Mouse (Mus musculus): Measurements from ENCODE around the gene Mdfi.

The Mdfi gene

GRCm38 (mm10) chr17:47802806-47803205 is 31.7 kb downstream of the Mdfi start:
- peak; percentile 77 for DNase-seq (ENCODE audit: low spot score)

- DNase-seq (ENCODE audit: low spot score), result no peak
These were observed 37.1 kb downstream of the Mdfi start for GRCm38 (mm10) chr17:47797383-47797782.

GRCm38 (mm10) chr17:47796968-47797367 is 37.5 kb downstream of the Mdfi start:
- no peak for DNase-seq (ENCODE audit: low spot score)

- no peak for DNase-seq (ENCODE audit: low spot score)
These were observed 38.2 kb downstream of the Mdfi start for GRCm38 (mm10) chr17:47796156-47796816.

- DNase-seq (ENCODE audit: low spot score), result peak; percentile 80
These were observed 39.0 kb downstream of the Mdfi start for GRCm38 (mm10) chr17:47795446-47795845.

- DNase-seq (ENCODE audit: low spot score), result peak; percentile 90
These were observed 41.1 kb downstream of the Mdfi start for GRCm38 (mm10) chr17:47793377-47793776.

GRCm38 (mm10) chr17:47792098-47792863 is 42.2 kb downstream of the Mdfi start:
- peak; percentile 94 for DNase-seq (ENCODE audit: low spot score)

GRCm38 (mm10) chr17:47788996-47789395 is 45.5 kb downstream of the Mdfi start:
- no peak for DNase-seq (ENCODE audit: low spot score)

- DNase-seq (ENCODE audit: low spot score), result peak; percentile 75
These were observed 46.2 kb downstream of the Mdfi start for GRCm38 (mm10) chr17:47788306-47788705.

GRCm38 (mm10) chr17:47787632-47788031 is 46.9 kb downstream of the Mdfi start:
- DNase-seq (ENCODE audit: low spot score), result no peak

GRCm38 (mm10) chr17:47784411-47784810 is 50.1 kb downstream of the Mdfi start:
- DNase-seq (ENCODE audit: low spot score), result no peak

- no peak for DNase-seq (ENCODE audit: low spot score)
These were observed 50.9 kb downstream of the Mdfi start for GRCm38 (mm10) chr17:47783445-47784223.

- DNase-seq (ENCODE audit: low spot score), result no peak
These were observed 52.0 kb downstream of the Mdfi start for GRCm38 (mm10) chr17:47782486-47782885.

- no peak for DNase-seq (ENCODE audit: low spot score)
These were observed 54.0 kb downstream of the Mdfi start for GRCm38 (mm10) chr17:47780470-47780869.

- no peak for DNase-seq (ENCODE audit: low spot score)
These were observed 57.4 kb downstream of the Mdfi start for GRCm38 (mm10) chr17:47777141-47777540.

- no peak for DNase-seq (ENCODE audit: low spot score)
These were observed 60.9 kb downstream of the Mdfi start for GRCm38 (mm10) chr17:47773604-47774003.

- DNase-seq (ENCODE audit: low spot score), result no peak
These were observed 64.8 kb downstream of the Mdfi start for GRCm38 (mm10) chr17:47769389-47770299.

- no peak for DNase-seq (ENCODE audit: low spot score)
These were observed 65.7 kb downstream of the Mdfi start for GRCm38 (mm10) chr17:47768707-47769276.

- no peak for DNase-seq (ENCODE audit: low spot score)
These were observed 66.9 kb downstream of the Mdfi start for GRCm38 (mm10) chr17:47767456-47768141.

- no peak for DNase-seq (ENCODE audit: low spot score)
These were observed 67.4 kb downstream of the Mdfi start for GRCm38 (mm10) chr17:47767081-47767455.

Data from embryo, embryonic 10.5 days (tissue).